Mouse (Mus musculus): ENCODE measurements around the gene Stag1. TPM values are rescaled to one million over a fixed set of nuclear protein-coding genes. Genes with fewer than 3 reads are reported as not detected.
"Not testable (repeated sequence)": the region's sequence is repeated elsewhere in the genome, so short reads cannot be mapped to it uniquely, and the experiment has no call there.

Gene Stag1
- total RNA-seq, 4 experiments from 2014 or later, result 20.8 to 31.7 (median 27.6) TPM

- DNase-seq (ENCODE audit: low spot score), result no peak
Measured at GRCm38 (mm10) chr9:100682285-100682684, 84.7 kb downstream of the Stag1 start.

- DNase-seq (ENCODE audit: low spot score), result no peak
Measured at GRCm38 (mm10) chr9:100685769-100686487, 88.3 kb downstream of the Stag1 start.

GRCm38 (mm10) chr9:100689765-100690316, 92.2 kb downstream of the Stag1 start:
- no peak for DNase-seq (ENCODE audit: low spot score)

GRCm38 (mm10) chr9:100692239-100692638, 94.6 kb downstream of the Stag1 start:
- no peak for DNase-seq (ENCODE audit: low spot score)

GRCm38 (mm10) chr9:100696537-100696936, 98.9 kb downstream of the Stag1 start:
- DNase-seq (ENCODE audit: low spot score), result peak; percentile 22

- no peak for DNase-seq (ENCODE audit: low spot score)
Measured at GRCm38 (mm10) chr9:100707644-100708043, 110.0 kb downstream of the Stag1 start.

- no peak for DNase-seq (ENCODE audit: low spot score)
Measured at GRCm38 (mm10) chr9:100711665-100712064, 114.1 kb downstream of the Stag1 start.

- not testable (repeated sequence) for DNase-seq (ENCODE audit: low spot score)
Measured at GRCm38 (mm10) chr9:100724832-100725231, 127.2 kb downstream of the Stag1 start.

GRCm38 (mm10) chr9:100731839-100732238, 134.2 kb downstream of the Stag1 start:
- DNase-seq (ENCODE audit: low spot score), result no peak

- no peak for DNase-seq (ENCODE audit: low spot score)
Measured at GRCm38 (mm10) chr9:100733907-100734440, 136.4 kb downstream of the Stag1 start.

- no peak for DNase-seq (ENCODE audit: low spot score)
Measured at GRCm38 (mm10) chr9:100735993-100736645, 138.5 kb downstream of the Stag1 start.

- DNase-seq (ENCODE audit: low spot score), result no peak
Measured at GRCm38 (mm10) chr9:100736646-100737031, 139.0 kb downstream of the Stag1 start.

- peak; percentile 19 for DNase-seq (ENCODE audit: low spot score)
Measured at GRCm38 (mm10) chr9:100777238-100777637, 179.6 kb downstream of the Stag1 start.

- peak; percentile 8 for DNase-seq (ENCODE audit: low spot score)
Measured at GRCm38 (mm10) chr9:100865984-100866383, 268.4 kb downstream of the Stag1 start.

- no peak for DNase-seq (ENCODE audit: low spot score)
Measured at GRCm38 (mm10) chr9:100869635-100870034, 272.0 kb downstream of the Stag1 start.

- DNase-seq (ENCODE audit: low spot score), result no peak
Measured at GRCm38 (mm10) chr9:100896111-100896510, 298.5 kb downstream of the Stag1 start.

GRCm38 (mm10) chr9:100898042-100898441, 300.4 kb downstream of the Stag1 start:
- no peak for DNase-seq (ENCODE audit: low spot score)

GRCm38 (mm10) chr9:100910352-100910751, 312.8 kb downstream of the Stag1 start:
- DNase-seq (ENCODE audit: low spot score), result no peak

- DNase-seq (ENCODE audit: low spot score), result peak; percentile 67
Measured at GRCm38 (mm10) chr9:100917111-100917510, 319.5 kb downstream of the Stag1 start.

GRCm38 (mm10) chr9:100926629-100927028, 329.0 kb downstream of the Stag1 start:
- no peak for DNase-seq (ENCODE audit: low spot score)

GRCm38 (mm10) chr9:100942042-100942441, 344.4 kb downstream of the Stag1 start:
- no peak for DNase-seq (ENCODE audit: low spot score)

GRCm38 (mm10) chr9:100944677-100945365, 347.2 kb downstream of the Stag1 start:
- DNase-seq (ENCODE audit: low spot score), result no peak

Data from heart, adult 8-10 months (tissue).